Mouse (Mus musculus): ENCODE measurements around the gene Myef2.

Gene Myef2

GRCm38 (mm10) chr2:125067894-125068293 is 55.6 kb downstream of the Myef2 start, which contains the start of gene Slc24a5:
TSS of gene Slc24a5 (plus strand) at chr2:125068124.
- DNase-seq (ENCODE audit: low spot score in 2 of 2): no peak

DNA sequence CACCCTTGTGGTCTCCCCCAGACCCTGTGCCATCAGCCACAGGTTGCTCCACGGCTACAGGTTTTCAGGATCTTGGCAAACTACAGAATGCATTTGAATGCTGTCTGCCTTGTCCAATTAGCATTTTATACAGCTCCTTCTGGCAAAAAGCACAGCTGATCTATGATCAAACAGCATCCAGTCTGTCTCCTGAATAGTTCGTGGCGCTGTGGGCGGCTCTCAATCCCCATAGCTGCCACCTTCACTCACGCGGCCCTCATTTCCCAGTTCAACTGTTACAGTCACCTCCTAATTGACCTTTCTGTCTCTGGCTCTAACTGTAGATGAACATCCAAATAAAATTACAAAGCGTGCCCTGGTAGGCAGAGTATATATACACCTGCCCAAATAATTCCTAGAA is 56.1 kb downstream of the Myef2 start:
- DNase-seq (ENCODE audit: low spot score in 2 of 2): no peak

- no peak for DNase-seq (ENCODE audit: low spot score in 2 of 2)
Measured at GRCm38 (mm10) chr2:125062944-125063343, 60.5 kb downstream of the Myef2 start.

DNA sequence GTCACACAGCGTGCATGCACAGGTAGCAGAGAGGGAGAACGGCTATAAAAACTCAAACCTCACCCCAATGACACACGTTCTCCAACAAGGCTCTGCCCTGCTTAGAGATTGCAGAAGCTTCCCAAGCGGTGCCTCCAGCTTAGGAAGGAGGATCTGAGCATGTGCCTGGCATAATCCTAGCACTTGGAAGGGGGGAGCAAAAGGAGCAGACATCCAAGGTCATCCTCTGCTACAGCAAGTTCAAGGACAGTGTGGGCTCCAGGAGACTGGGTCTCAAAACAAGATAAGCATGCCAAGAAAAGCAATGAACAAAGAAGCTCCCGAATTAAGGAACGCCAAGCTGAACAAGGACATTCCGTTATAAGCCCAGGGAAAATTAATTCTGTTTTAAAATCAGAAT is 62.0 kb downstream of the Myef2 start:
- no peak for DNase-seq (ENCODE audit: low spot score in 2 of 2)

GRCm38 (mm10) chr2:125057250-125057815 is 66.1 kb downstream of the Myef2 start:
- no peak for DNase-seq (ENCODE audit: low spot score in 2 of 2)

GRCm38 (mm10) chr2:125055316-125055903 is 68.1 kb downstream of the Myef2 start:
- no peak for DNase-seq (ENCODE audit: low spot score in 2 of 2)
